Mouse (Mus musculus): ENCODE data around the gene Col26a1.

DNA sequence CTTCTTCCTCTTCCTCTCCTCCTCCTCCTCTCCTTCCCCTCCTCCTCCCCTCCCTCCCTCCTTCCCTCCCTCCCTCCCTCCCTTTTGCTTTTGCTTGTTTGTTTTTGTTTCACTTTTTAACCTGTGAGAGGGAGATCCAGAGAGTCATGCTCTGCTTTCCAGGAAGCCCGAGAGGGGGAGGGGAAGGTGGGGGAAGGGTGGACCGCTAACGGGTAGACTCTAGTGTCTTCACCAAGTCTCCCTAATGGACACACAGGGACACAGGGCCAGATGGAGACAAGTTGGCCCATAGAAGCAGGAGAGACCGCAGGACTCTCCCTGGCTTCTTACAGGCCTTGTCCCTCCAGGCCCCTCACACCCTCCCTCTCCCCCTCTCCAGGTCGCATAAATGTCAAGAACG, 188.0 kb downstream of the Col26a1 start:
- TF ChIP-seq CHD2 (IDR thresholded peaks at IDR 0.05; ENCODE audit: low read depth, low read length) (no peak), HCFC1 (IDR thresholded peaks at IDR 0.05; ENCODE audit: borderline replicate concordance, insufficient read depth, low read length) (no peak), MAFK (IDR thresholded peaks at IDR 0.05; ENCODE audit: insufficient read depth, low read depth, low read length) (no peak), ZC3H11A (IDR thresholded peaks at IDR 0.05; ENCODE audit: borderline replicate concordance, low read depth, low read length) (no peak)

All from ES-E14 (cell line).